Mouse (Mus musculus): ENCODE data around the gene Tsen54. TPM values are rescaled to one million over a fixed set of nuclear protein-coding genes. Genes with fewer than 3 reads are reported as not detected.

Tsen54 gene
- polyA plus RNA-seq, 3 experiments from 2014 or later = 9.8 to 13.2 (median 10.8) TPM

DNA sequence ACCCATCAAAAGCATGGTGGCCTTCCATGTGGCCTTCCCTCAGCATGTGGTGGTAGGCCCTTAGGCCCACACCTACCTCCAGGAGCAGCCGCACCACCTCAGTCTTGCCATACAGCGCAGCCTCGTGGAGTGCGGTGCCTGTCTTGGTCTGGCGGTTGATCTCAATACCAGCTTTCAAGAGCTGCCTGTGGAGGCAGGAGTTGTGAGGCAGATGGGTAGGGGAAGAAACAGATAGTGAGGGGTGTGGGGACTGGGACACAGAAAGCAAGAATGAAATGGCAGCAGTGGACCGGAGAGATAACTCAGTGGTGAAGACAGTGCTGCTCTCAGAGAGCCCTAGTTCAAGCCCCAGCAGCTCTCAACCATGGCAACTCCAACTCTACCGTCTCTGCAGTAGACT, 9.5 kb upstream of the Tsen54 start:
- no peak for ATAC-seq

DNA sequence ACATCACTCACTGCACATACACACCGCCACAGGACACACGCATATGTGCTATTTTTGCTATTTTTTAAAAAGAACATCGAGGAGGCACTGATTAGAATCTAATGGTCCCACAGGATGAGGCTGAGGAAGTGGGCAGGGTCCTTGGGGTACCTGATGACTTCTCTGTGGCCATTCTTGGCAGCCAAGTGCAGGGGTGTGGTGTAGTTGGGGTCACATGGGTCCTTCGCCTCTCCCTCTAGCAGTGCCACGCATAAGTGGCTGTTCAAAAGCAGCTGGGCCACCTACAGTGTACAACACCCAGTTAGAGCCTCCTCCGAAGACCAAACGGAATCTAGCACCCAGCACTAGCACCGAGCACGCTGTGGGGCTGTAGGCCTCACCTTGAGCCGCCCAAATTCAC, 8.4 kb upstream of the Tsen54 start:
- no peak for ATAC-seq

DNA sequence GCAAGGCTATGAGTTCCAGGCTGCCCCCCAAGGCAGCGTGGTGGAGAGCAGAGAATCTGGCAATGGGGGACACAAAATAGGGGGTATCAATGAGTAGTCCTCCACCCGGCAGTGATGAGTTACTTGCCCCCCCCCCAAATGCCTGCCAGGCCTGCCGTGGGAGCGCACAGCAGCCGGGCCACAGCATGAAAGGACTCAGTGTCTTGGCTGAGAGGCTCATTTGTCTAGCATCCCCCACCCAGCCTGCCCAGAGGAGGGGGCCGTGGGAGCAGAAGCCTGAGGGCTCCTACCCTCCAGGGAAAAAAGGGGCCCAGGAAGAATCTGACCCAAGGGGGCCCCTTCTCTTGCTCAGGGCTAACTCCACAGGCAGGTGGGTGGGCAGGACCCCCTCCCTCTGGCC, 7.2 kb upstream of the Tsen54 start:
- ATAC-seq = no peak

DNA sequence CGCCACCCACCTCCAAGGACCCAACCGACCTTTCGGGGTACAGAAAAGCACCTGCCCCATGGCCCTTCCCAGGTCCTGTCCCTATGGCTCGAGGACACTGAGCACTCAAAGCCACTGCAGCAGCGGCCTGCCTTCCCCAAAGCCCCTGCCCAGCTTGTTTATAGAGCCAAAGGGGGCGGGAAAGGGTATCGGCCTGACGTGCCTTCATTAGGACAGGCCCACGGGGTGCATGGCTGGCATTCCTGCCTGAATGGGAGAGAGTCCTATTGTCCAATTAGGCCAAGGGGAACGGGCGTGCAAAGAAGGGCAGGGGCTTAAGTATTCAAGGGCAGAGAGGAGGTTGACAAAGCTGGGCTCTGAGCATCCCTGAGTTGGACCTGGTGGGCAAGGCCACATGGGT, 6.6 kb upstream of the Tsen54 start:
- ATAC-seq = no peak

DNA sequence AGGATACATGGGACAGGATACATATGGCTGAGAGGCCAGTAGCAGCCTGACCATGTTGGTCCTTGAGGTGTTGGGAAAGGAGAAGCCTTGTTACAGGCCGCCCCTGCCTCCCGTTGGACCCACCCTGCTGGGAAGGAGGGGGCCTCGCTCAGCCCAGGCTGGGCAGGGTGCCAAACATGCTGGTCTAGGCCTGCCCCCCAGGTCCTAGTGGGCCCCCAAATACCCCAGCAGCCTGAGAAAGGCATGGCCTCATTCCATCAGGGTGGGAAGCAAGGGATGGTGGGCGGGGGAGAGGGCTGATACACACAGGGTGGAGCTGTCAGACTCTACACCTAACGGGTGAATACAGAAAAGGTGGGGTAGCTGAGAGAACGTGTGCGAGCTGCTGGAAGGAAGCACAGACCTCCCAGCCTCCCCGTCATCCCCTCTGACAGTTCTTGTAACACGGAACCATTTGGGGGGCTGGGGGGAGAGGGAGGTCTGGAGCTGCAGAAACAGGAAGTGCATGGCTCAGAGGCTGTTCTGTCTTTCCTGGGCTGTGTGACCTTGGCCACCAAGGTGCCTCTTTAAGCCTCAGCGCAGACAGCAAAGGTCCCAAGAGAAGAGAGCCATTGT, 5.7 kb upstream of the Tsen54 start:
- ATAC-seq = no peak

DNA sequence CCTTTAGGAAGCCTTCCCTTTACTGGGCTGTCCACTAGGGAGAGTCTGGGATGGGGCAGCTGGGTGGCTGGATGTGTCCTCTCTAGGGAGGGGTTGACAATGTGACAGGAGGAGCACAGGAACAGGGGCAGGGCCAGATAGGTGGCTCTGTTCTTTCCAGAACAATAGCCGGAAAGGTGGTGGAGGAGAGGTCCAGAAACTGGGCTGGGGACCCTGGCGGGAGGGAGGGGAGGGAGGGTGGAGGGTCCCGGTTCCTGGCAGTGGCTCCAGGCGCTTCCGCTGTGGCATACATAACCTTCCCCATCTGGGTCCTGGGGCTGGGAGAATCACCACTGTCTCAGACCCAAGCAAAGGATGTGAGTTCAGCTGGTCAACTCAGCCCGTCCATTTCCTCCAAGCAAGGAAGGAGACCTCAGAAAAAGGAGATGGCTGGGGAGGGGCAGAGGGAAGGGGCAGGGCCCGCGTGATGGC, 5.2 kb upstream of the Tsen54 start:
- no peak for ATAC-seq

DNA sequence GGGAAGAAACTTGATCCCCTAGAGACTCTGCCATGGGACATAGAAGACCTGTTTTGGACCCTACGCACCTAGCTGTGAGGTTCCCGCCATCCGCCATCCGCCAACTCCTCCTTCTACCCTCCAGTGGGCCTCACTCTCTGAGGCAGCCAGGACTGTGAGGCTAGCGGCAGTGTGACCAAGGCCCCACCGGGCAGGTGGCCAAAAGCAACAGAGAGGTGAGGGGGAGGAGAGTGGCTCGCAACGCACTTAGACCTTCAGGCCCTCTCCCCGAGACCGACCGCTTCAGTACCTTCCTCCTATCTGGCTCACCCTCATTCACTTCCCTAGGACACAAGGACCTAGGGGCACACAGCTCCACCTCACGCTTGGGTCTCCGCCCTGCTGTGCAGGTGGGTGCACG, 4.1 kb upstream of the Tsen54 start:
- ATAC-seq = no peak

DNA sequence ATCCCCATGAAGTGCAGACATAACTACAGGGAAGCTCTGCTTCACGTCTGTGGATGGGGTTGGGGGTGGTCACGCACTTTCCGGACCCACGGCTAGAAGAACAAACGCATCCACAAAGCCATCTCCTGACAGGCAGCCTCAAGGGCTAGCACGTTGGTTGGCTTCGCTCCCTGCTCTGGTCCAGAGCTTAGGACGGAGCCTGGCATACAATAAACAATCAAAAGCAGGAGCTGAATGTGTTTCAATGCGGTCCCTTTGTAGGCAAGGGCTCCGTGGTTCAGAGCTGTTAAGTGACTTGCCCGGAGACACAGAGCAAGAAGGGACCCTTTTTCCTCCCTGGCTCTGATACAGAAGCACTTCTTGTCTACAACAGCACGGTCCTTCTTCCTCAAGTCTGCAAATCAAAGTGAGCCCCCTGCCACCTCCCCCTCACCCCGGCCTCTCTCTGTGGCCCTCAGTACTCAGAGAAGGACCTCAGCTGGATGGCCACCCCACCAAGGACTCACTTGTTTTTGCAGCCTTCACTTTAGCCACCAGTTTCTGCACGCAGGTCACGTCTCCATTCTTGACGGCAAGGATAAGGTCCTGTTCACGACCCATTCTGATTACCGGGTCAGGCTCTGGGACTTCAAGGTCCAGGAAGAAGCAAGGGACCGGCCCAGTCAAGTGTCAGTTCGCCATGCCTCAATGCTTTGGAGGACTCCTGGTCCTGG, 3.0 kb upstream of the Tsen54 start:
- ATAC-seq = no peak

DNA sequence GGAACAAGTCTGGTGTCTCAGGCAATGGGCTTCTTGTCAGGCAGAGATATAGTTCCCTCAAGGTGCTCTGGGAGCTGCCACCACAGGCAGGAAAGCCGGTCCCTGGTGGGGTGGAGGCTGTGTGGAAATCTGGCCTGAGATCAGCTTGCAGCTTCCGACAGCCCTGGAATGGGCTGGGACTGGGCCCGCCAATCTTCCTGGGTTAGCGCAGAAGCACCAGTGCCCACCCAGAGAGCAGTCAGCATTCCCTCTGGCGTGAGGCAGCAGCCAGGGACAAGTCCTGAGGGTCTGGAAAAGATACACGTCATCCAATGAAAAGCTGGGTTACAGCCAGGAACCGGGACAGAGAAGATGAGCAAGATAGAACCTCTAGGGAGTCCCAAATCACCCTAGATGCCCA, 2.4 kb upstream of the Tsen54 start:
- no peak for ATAC-seq

DNA sequence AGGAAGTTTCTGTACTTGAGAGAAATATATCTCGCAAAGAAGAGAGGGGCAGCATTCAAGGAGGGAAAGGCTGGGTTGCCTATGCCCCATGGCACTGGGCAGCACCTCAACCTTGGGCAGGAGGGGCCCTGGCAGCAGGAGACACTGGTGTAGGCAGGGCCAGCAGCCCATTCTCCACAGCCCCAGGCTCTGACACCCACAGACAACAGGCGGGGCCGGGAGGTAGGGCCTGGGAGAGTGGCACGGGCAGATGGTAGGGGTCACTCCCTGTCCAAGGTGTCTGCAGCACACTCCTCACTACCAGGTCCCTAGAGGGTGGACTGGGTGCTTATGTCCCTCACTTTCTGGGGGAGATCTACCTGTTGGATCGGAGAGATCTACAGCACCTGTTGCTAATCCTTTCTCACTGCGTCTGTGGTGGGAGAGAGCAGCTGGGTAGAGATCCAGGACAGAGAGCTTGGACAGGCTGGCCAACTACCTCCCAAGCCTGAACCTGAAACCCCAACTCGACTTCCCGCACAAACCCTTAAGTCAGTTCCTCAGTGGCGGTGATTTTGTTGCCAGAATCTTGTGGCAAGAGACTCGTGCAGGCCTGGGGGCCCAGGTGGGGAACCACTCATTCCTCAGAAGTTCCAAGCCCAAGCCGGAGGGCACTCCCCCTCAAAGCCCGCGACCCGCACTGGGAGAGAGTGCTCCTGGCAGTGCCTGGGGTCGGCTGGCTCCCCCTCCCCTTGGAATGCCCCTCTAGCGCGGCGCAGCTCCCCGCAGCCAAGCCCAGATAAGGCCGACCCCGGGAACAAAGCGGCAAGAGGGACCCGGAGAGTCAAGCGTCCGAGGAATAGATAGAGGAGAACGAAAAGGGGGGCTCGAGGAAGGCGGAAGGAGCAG, 1.7 kb upstream of the Tsen54 start:
- ATAC-seq = no peak

DNA sequence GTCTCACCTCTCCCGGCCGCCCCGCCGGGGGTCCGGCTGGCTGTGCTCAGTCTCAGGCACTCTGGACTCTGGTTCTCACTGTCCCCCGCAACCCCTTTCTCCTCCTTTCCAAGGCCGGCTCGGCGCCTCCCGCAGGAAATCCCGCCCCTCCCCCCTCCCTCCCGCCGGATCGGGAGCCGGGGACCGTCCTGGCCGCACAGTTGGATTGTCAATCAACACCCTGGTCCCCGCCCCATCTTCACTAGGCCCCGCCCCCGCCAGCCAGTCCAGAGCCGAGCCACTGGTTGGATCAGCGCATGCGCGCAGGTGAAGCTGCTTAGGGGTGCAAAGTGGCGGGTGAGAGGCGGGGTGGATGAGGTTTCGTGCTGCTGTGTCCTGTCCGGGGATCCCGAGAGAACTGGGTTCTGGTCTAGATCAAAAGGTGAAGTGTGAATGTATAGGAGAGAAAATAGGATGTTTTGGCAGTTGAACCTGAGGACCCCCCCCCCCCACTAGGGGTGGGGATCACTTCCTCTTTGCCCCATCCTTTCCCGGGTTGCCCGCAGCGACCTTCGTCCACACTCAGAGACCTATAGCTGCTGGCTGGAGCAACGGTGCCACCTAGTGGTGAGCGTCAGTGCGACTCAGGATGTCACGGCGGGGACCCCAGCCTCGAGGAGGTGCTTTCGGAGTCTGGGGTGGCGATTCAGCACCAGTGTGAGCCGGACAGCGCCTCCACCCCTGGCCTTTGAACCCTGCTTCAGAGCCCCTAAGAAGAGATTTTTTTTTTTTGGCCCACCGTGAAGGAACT, 822 bp upstream of the Tsen54 start, which contains the start of gene Caskin2:
Gene Caskin2, minus strand, starts transcription at position 133 of the 790 bp plus-strand sequence.
- ATAC-seq = peak; percentile 80

DNA sequence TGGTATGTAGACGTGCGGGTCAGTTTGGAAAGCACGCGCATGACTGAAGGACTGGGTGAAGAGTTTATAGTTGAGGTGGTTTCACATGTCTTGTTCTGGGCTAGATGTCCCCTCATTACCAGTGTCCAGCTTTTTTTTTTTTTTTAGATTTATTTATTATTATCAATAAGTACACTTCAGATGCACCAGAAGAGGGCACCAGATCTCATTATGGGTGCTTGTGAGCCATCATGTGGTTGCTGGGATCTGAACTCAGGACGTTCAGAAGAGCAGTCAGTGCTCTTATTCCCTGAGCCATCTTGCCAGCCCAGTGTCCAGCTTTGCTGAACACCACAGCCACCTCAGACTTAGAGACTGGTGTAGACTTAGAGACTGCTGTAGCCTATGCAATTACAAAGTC, 2.8 kb downstream of the Tsen54 start:
- no peak for ATAC-seq

DNA sequence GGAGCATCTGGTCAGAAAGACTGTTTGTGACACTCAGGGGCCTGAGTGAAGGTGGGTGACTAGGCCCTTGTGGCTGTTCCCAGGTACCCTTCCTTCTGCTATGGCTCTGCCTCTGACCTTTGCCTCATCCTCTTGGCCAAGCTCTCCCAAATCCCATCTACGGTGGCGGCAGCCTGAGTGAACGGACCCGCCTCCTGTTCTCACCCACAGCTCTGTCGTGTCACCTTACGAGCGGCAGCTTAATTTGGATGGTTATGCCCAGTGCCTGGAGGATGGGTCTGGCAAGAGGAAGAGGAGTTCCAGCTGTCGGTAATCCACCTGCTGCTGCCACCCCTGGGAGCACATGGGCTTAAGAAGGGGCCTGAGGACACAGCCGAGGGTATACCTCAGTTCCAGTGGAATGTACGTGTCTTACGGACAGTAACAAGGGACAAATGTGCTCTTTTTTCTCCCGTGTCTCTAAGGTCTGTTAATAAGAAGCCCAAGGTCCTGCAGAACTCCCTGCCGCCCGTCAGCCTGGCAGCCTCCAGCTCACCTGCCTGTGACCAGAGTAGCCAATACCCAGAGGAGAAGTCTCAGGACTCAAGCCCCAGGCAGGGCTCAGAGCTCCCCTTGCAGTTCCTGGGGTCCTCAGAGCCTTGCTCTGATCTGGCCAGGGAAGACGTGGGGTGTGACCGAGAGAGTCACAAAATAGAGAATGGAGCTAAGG, 5.5 kb downstream of the Tsen54 start:
- no peak for ATAC-seq

DNA sequence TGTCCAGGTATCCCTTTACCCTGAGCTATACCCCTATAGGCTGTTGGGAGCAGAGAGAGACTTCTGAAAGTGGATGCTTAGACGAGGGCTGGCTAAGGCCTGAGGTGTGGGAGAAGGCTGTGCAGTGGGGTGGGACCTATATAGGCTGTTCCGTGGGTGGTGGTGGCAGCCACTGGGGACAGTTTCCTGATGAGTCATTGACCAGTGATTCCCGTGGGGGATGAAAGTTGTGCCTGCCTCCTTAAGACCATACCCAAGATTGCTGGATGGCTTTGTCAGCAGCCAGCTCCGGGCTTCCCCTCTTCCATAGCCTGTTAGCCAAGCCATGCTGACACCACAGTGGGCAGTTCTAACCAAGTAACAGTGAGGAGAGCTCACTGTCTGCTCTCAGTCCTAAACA, 6.5 kb downstream of the Tsen54 start:
- no peak for ATAC-seq

DNA sequence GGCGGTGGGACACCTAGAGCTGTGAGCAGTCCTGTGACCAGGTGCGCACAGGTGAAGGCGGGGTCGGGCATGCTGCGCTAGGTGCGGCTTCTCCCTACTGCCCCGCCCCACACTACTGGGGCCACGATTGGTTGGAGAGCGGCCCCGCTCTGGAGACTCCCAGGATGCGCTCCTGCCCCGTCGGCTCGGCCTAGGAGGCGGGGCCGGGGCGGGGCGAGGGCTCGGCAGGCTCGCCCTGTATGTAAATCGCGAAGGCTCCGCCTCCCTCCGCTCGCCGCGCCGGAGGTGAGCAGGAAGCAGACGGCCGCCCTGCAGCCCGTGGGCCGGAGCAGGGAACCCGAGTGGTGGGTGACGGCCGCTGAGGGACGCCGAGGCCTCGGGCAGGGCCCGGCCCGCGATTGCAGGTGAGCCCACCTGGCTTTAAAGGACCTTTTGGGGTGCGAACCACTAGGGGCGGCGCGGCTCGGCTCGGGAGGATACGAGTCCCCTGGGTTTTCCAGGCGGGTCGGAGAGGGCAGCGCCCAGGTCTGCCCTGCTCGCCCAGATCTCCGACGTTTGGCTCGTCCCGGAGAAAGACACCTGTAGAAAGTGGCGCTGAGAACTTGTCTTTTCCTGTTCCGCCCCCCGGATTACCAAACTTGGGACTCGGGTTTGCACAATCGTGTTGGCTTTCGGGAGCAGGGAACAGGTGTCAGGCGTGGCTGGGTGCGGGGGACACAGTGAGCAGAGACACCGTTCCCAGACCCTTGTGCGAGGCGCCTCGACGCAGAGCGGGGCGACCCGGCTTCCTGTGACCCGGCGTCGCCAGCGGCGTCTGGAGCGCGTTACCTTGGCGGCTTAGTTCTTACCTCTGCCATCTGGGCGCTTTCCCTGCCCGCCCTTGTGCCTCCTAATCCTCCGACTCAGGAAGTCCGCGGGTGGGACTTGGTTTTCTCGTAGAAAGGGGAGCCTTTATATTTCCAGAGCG, 9.5 kb downstream of the Tsen54 start, which contains the start of gene Llgl2:
Gene Llgl2, plus strand, starts transcription at position 276 of the 967 bp plus-strand sequence.
- ATAC-seq = peak; percentile 96

DNA sequence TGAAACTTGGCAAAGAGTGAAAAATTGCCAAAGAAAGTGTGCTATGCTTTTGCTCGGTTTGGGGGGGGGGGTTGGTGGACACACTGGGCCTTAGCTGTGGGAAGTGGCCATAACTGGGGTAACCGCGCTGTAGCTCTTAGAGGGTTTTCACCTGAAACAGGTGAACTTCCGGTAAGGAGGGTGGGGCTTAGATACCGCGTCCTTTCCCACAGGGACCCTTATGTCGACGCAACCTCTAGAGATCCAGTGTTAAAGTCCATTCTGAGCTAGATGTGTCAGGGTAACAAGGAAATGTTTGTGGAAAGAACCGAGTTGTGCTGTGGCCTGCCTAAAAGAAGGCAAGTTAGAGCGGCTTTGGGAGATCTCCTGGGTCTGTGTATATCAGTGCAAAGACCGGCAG, 10.3 kb downstream of the Tsen54 start:
- no peak for ATAC-seq

DNA sequence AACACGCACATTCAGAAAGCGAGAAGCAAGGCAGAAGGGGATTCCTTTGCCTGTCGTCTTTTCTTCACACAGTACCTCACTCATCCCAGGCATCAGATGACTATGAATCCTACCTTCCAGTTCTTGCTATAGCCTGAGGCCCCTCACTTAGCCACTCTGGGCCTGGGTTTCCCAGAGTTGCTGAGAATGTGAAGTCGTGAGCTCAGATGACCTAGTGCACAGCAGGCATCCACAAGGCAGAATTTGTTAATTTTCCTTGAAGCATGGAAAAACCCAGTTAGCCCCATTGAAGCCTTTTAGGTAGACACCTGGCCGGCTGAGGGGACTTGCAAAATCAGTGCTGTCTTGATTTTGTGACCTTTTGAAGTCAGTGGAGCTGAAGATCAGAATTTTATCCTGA, 12.0 kb downstream of the Tsen54 start:
- ATAC-seq = no peak

DNA sequence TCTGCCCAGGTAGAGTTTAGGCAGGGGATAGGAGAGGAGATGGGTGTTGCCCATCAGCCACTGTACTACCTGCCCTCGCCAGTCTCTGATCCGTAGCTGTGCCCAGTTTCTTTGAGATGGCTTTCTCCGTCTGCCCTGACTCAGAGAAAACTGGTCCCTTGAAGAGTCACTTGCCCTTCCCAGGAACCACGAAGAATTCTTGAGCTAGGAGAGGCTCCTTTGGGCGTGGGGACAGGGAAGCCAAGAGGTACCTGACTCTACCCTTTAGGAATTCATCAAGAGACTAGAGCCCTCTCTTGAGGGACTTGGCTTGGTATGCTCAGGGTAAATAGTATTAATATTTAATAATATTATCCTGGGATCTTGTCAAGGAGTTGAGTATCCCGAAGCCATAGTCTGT, 13.1 kb downstream of the Tsen54 start:
- no peak for ATAC-seq

DNA sequence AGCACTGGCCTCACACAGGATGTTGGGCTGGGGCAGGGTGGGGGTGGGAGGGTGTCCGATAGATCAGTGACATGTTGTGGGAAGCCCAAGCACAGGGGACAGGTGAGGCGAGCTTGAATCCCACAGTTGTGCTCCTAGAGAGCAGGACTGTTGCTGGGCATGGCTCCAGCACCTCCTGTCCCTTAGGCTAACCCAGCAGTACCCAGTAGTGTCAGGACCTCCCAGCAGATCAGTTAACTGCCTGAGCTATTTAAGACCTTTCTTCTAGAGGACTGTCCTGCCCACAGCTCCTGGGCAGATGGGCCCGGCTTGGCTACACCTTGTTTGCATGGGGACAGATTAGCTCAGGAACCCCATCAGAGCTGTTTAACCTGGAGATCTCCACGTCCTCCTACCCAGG, 14.5 kb downstream of the Tsen54 start:
- no peak for ATAC-seq

DNA sequence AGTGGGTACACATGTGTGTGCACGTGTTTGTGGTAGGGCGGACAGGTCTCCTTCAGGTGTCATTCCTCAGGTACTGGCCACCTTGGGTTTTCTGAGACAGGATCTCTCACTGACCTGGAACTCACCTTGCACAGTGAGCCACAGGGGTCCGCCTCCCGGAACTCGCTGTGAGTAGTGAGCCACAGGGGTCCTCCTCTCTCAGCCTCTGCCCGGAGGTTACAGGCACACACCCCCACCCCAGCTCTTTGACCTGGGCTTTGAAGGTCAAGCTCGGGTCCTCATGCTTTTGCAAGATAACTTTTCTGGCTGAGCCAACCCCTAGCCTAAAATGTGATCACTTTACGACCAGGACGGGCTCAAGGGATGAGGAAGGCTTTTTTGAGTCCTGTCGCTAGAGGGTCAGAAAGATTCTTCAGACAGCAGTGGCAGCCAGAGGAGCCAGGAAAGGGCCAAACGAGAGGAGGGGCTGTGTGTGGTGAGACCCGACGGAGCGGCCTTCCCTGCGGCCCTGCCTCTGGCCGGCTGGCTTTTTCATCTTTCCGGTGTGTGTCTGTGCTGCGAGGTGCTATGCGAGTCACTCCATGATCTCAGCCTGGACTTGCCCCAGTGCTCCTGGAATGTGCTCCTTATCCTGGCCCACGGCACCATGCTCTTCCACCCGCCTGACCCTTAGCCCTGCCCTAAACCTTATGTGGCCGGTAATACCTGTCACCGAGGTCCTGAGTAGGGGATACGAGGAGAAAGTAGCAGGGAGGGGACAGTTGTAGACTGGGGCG, 16.2 kb downstream of the Tsen54 start:
- ATAC-seq = no peak
